ENCODE assay signal across 8 mouse cellular contexts in the genomic region with DNA sequence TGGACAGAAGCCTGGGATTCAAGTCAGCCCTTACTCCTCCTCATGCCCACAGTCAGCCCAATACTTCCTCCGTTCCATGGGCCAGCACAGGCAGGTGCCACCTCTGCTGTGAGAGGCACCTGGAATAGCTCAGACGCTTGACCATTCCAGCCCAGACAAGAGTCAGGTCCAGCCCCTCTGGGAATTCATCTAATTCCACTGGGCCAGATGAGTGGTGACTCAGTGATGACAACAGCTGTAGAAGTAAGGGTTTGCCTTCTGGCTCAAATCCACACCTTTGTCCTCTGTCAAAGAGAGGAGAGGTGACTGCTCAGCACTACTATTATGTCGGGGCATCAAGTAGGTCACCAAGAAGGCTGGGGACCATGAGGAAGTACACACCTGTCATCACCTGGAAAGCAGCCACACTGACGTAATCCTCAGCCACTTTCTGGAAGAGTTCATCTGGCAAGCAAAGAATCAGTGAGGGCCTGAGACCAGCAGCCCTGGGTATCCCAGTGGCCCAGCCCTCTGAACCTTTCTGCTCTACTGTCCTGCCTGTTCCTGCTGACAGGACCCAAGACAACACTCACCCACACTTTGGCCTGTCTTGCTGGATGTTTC. TPM values are rescaled to one million over a fixed set of nuclear protein-coding genes. Genes with fewer than 3 reads are reported as not detected.
DNase-seq lines count a peak whose midpoint lies in the region; ATAC-seq lines count a peak whose summit lies in the region.

Gene Prelid1, plus strand, starts transcription at position 570 of the 603 bp plus-strand sequence.

- no peaks in the 10 kb centered on the region for H3K27me3 ChIP-seq in kidney, embryonic 16.5 days (ENCODE audit: insufficient read depth, low read length)
- no peaks in the 10 kb centered on the region for H3K27me3 ChIP-seq in forebrain, embryonic 14.5 days (replicated peaks; ENCODE audit: control insufficient read depth, insufficient read depth, low read length)
- no peaks in the 10 kb centered on the region for H3K27me3 ChIP-seq in hindbrain, embryonic 10.5 days (ENCODE audit: insufficient read depth, poor library complexity, severe bottlenecking)
- H3K27me3 ChIP-seq in liver, embryonic 12.5 days (replicated peaks), result no peaks in the 10 kb centered on the region
- H3K27me3 ChIP-seq in stomach, embryonic 14.5 days (ENCODE audit: control insufficient read depth, insufficient read depth, low read length), result no peaks in the 10 kb centered on the region

- no peak for DNase-seq in kidney, adult 11 months
- peak; percentile 31 for DNase-seq in adrenal gland, postnatal 14 days
- DNase-seq in forebrain, embryonic 14.5 days (ENCODE audit: low spot score), result no peak
- DNase-seq in hindbrain, embryonic 10.5 days (ENCODE audit: low spot score), result no peak
- DNase-seq in spleen, postnatal 36 days (ENCODE audit: low spot score in 2 of 2), result no peak

- 83% methylated on average over 4 of the region's 4 CpGs for WGBS in kidney, embryonic 16.5 days
- 89% methylated on average over 4 of the region's 4 CpGs for WGBS in forebrain, embryonic 14.5 days
- WGBS in hindbrain, embryonic 10.5 days, result 92% methylated on average over 4 of the region's 4 CpGs
- 80% methylated on average over 4 of the region's 4 CpGs for WGBS in liver, embryonic 12.5 days (ENCODE audit: insufficient replicate concordance)
- 81% methylated on average over 4 of the region's 4 CpGs for WGBS in stomach, embryonic 14.5 days

- peaks cover 43% of the 10 kb centered on the region for H3K36me3 ChIP-seq in kidney, embryonic 16.5 days (ENCODE audit: insufficient read depth, low read length)
- peaks cover 69% of the 10 kb centered on the region for H3K36me3 ChIP-seq in forebrain, embryonic 14.5 days (ENCODE audit: control insufficient read depth, insufficient read depth, low read length)
- peaks cover 80% of the 10 kb centered on the region for H3K36me3 ChIP-seq in hindbrain, embryonic 10.5 days
- H3K36me3 ChIP-seq in liver, embryonic 12.5 days, result peaks cover 77% of the 10 kb centered on the region
- peaks cover 46% of the 10 kb centered on the region for H3K36me3 ChIP-seq in stomach, embryonic 14.5 days (ENCODE audit: control insufficient read depth, insufficient read depth, low read length)

- H3K4me2 ChIP-seq in kidney, embryonic 16.5 days (replicated peaks; ENCODE audit: low read depth, low read length), result peak within 1 kb of the TSS; percentile 80
- peak within 1 kb of the TSS; percentile 96 for H3K4me2 ChIP-seq in forebrain, embryonic 14.5 days (ENCODE audit: low read length)
- H3K4me2 ChIP-seq in liver, embryonic 12.5 days, result peak within 1 kb of the TSS; percentile 95
- peak within 1 kb of the TSS; percentile 95 for H3K4me2 ChIP-seq in stomach, embryonic 14.5 days (replicated peaks; ENCODE audit: low read depth, low read length)

- H3K9ac ChIP-seq in kidney, embryonic 16.5 days (replicated peaks; ENCODE audit: low read length), result peak within 1 kb of the TSS; percentile 89
- H3K9ac ChIP-seq in forebrain, embryonic 14.5 days (ENCODE audit: low read length), result peak within 1 kb of the TSS; percentile 92
- H3K9ac ChIP-seq in liver, embryonic 12.5 days, result peak within 1 kb of the TSS; percentile 94
- H3K9ac ChIP-seq in stomach, embryonic 14.5 days (replicated peaks; ENCODE audit: low read depth, low read length), result peak within 1 kb of the TSS; percentile 93

- no peak for ATAC-seq in kidney, embryonic 16.5 days (ENCODE audit: low FRiP score, low TSS enrichment)
- ATAC-seq in forebrain, embryonic 14.5 days, result no peak
- ATAC-seq in liver, embryonic 12.5 days, result no peak
- ATAC-seq in stomach, embryonic 14.5 days (ENCODE audit: insufficient number of reproducible peaks, insufficient read depth, low FRiP score, low read depth), result no peak

- peak within 1 kb of the TSS; percentile 85 for H3K4me3 ChIP-seq in kidney, embryonic 16.5 days (ENCODE audit: low read length)
- peak within 1 kb of the TSS; percentile 93 for H3K4me3 ChIP-seq in forebrain, embryonic 14.5 days (ENCODE audit: low read depth, low read length)
- H3K4me3 ChIP-seq in hindbrain, embryonic 10.5 days, result peak within 1 kb of the TSS; percentile 87
- peak within 1 kb of the TSS; percentile 83 for H3K4me3 ChIP-seq in liver, embryonic 12.5 days
- peak within 1 kb of the TSS; percentile 98 for H3K4me3 ChIP-seq in stomach, embryonic 14.5 days (ENCODE audit: low read depth, low read length)

- H3K27ac ChIP-seq in kidney, embryonic 16.5 days (ENCODE audit: low read length), result peak within 1 kb of the TSS; percentile 73
- peak within 1 kb of the TSS; percentile 53; the same call in 1 of the 2 replicates for H3K27ac ChIP-seq in forebrain, embryonic 14.5 days (ENCODE audit: low read depth, low read length)
- H3K27ac ChIP-seq in hindbrain, embryonic 10.5 days, result peak within 1 kb of the TSS; percentile 95
- peak within 1 kb of the TSS; percentile 86 for H3K27ac ChIP-seq in liver, embryonic 12.5 days
- H3K27ac ChIP-seq in stomach, embryonic 14.5 days (ENCODE audit: low read length), result peak within 1 kb of the TSS; percentile 90; the same call in 1 of the 2 replicates

- H3K9me3 ChIP-seq in kidney, embryonic 16.5 days (ENCODE audit: low read length), result no peaks in the 10 kb centered on the region
- H3K9me3 ChIP-seq in forebrain, embryonic 14.5 days (replicated peaks; ENCODE audit: control insufficient read depth, low read length), result no peaks in the 10 kb centered on the region
- no peaks in the 10 kb centered on the region for H3K9me3 ChIP-seq in hindbrain, embryonic 10.5 days
- H3K9me3 ChIP-seq in liver, embryonic 12.5 days (replicated peaks), result no peaks in the 10 kb centered on the region
- H3K9me3 ChIP-seq in stomach, embryonic 14.5 days (ENCODE audit: control insufficient read depth, low read depth, low read length), result no peaks in the 10 kb centered on the region

- peaks cover 27% of the 10 kb centered on the region for H3K4me1 ChIP-seq in kidney, embryonic 16.5 days (ENCODE audit: insufficient read depth, low read length)
- peaks cover 18% of the 10 kb centered on the region for H3K4me1 ChIP-seq in forebrain, embryonic 14.5 days (ENCODE audit: control insufficient read depth, insufficient read depth, low read length)
- peaks cover 38% of the 10 kb centered on the region for H3K4me1 ChIP-seq in hindbrain, embryonic 10.5 days (replicated peaks)
- H3K4me1 ChIP-seq in liver, embryonic 12.5 days, result peaks cover 42% of the 10 kb centered on the region
- peaks cover 20% of the 10 kb centered on the region for H3K4me1 ChIP-seq in stomach, embryonic 14.5 days (ENCODE audit: control insufficient read depth, insufficient read depth, low read length)

RNA-seq across cellular contexts. Expression of gene Prelid1, which starts in this region (rescaled TPM):
- polyA plus RNA-seq in kidney, embryonic 16.5 days (2015; fragmentation: Nextera tagmentation; extraction: Ambion mirVana), result 511 and 518 TPM in 2 replicates
- 170 and 174 TPM in 2 replicates for total RNA-seq in adrenal gland, postnatal 14 days (2021)
- polyA plus RNA-seq in forebrain, embryonic 14.5 days (2014; fragmentation: Nextera tagmentation; extraction: Ambion mirVana), result 360 and 415 TPM in 2 replicates
- 510 and 522 TPM in 2 replicates for polyA plus RNA-seq in hindbrain, embryonic 10.5 days (2016; fragmentation: Nextera tagmentation; extraction: Ambion mirVana)
- polyA plus RNA-seq in liver, embryonic 12.5 days (2016; fragmentation: Nextera tagmentation; extraction: Ambion mirVana), result 290 and 318 TPM in 2 replicates
- polyA plus RNA-seq in stomach, embryonic 14.5 days (2014; fragmentation: Nextera tagmentation; extraction: Ambion mirVana), result 509 and 525 TPM in 2 replicates
